In genomic region chr12:84812004-84812403, GRCm38 (mm10) we compare ENCODE assay signal across 10 mouse cellular contexts. TPM values are rescaled to one million over a fixed set of nuclear protein-coding genes. Genes with fewer than 3 reads are reported as not detected.
DNase-seq lines count a peak whose midpoint lies in the region; TF ChIP-seq lines count a peak whose summit lies in the region.
"Had no signal": no experiment of that assay in that cellular context is flagged by ENCODE, and none has a peak within 500 bp of the region (broad histone marks: within the 10 kb centered on the region; RNA-seq: fewer than 3 reads in every experiment).

No protein-coding gene starts in this region.

- TF ChIP-seq CTCF in layer of hippocampus, adult 2 months (conservative IDR thresholded peaks at IDR 0.05): peak; percentile 61
- peak; percentile 6; the same call in 1 of the 2 replicates for TF ChIP-seq CTCF in brain, embryonic 14.5 days (IDR thresholded peaks at IDR 0.05; ENCODE audit: borderline replicate concordance, extremely low read depth, insufficient read depth, insufficient read length)

- no peak for TF ChIP-seq POLR2A in brain, embryonic 14.5 days (IDR thresholded peaks at IDR 0.05; ENCODE audit: borderline replicate concordance, extremely low read depth, insufficient read depth, insufficient read length, poor library complexity, severe bottlenecking)

- no peak overlapping the region for H3K27ac ChIP-seq in layer of hippocampus, adult 2 months
- H3K27ac ChIP-seq: embryonic facial prominence, embryonic 10.5 days had no signal

- no peak for DNase-seq in layer of hippocampus, adult 2 months (ENCODE audit: low spot score in 2 of 2)
- DNase-seq in layer of hippocampus, postnatal 10 days (ENCODE audit: low spot score in 2 of 2): no peak
- peak; percentile 73 for DNase-seq in NIH3T3 (ENCODE audit: low read depth)
- no peak for DNase-seq in brain, embryonic 14.5 days (ENCODE audit: low read depth)
- peak; percentile 55 for DNase-seq in lung, postnatal 10 days
- DNase-seq in left cerebral cortex, adult 11 months (ENCODE audit: low spot score): no peak
- no peak for DNase-seq in spleen, postnatal 4 days (ENCODE audit: low spot score in 2 of 2)
- DNase-seq: heart, postnatal 14 days; layer of hippocampus, adult 9-11 months had no signal

- H3K4me3 ChIP-seq in layer of hippocampus, adult 2 months: no peak overlapping the region
- H3K4me3 ChIP-seq: embryonic facial prominence, embryonic 10.5 days had no signal

RNA-seq across cellular contexts. Expression of gene Isca2, which starts 39.0 kb away (rescaled TPM):
- total RNA-seq in layer of hippocampus, adult 2 months (2021): 10 to 100 TPM; 51.6 to 64.3 TPM
- total RNA-seq in layer of hippocampus, postnatal 10 days (2021): 10 to 100 TPM; 53.6 to 62.5 TPM
- polyA plus RNA-seq in brain, embryonic 14.5 days (2012; rRNA removed): 80.2 and 131 TPM in 2 replicates

RNA-seq across cellular contexts. Expression of gene Npc2, which starts 39.1 kb away (rescaled TPM):
- 10 to 100 TPM; 25.9 to 28.2 TPM for total RNA-seq in layer of hippocampus, adult 2 months (2021)
- 10 to 100 TPM; 36.7 to 38.0 TPM for total RNA-seq in layer of hippocampus, postnatal 10 days (2021)
- 64.0 and 66.2 TPM in 2 replicates for polyA plus RNA-seq in brain, embryonic 14.5 days (2012; rRNA removed)

Comparison
In these comparisons a context has a peak if more than half of its experiments do, and no peak if none do; other contexts are left out.
1. DNase-seq: peak in NIH3T3 (single experiment) and lung, postnatal 10 days (single experiment); none in layer of hippocampus, adult 2 months (0 of 2), layer of hippocampus, postnatal 10 days (0 of 2), brain, embryonic 14.5 days (single experiment), left cerebral cortex, adult 11 months (single experiment) and spleen, postnatal 4 days (0 of 2).